Mouse (Mus musculus) thymus, postnatal 4 days (tissue): ENCODE results near the gene Zfp180.
"Not testable (repeated sequence)": the region's sequence is repeated elsewhere in the genome, so short reads cannot be mapped to it uniquely, and the experiment has no call there.

ENCODE experiments used
- DNase-seq: peaks from one replicate; pipeline ENCODE4 v3.0.0; 2021

Zfp180 gene

DNA sequence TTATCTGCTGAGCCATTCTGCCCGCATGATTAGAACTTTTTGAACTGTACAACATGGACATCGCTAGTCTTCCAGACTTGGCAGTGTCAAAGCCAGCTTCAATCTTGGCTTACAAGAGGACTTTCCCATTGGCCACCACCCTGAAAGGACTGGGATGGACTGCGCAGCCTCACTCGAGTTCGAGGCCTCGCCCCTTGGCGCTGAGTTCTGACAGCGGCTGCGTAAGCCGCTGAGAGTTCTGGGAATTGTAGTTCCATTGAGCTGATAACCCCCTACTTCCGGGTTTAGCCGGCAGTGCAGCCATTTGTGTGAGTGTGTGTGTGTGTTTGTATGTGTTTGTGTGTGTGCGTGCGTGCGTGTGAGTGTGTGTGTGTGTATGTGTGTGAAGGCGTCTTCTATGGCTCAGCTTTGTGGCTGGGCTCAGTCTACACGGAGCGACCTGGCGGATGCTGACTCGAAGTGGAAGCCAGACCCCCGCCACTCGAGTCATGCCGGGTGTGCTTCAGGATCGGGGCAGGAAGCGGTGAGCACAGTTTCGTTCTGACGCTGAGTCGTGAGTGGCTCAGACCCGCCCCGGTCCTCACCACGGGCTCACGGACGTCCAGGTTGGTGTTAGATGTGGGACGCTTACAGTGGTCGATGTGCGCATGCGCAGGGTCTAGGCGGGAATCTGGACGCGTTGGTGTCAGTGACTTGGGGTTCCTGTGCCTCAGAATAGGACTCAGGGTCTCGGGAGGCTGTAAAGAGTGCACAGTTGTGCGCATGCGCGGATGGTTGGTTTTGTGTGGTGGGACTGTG, at the start of gene Zfp180:
Zfp180 (plus strand) TSS at position 291 of the 798 bp plus-strand sequence.
- peak; percentile 93 for DNase-seq

DNA sequence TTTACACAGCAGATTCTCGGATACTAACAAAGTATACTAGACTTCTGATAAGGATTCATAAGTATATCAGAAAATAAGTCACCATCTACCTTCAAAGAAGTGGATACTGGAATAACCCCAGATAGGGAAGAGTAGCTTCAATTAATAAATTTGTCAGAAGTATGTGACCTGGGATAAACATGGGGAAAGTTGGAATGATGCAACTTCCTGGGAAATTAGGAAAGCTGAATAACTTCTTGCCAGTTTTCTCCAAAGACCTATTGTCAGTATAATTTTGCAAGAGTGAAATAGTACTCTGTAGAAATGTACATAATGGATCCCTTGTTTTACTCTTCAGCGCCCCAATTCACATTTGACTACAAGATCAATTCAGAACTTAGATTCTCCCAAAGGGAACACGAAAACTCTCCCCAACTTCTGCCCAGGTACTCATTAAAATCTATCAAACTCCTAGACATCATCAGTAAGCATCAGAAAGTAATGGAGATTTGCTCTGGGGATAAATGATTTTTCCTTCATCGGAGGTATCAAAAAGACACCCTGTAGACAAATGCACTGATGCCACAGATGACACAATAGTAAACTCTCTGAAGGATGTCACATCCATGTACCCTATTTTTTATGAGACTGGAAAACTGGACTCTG, 28.9 kb upstream of the Zfp180 start, which contains the start of gene Vmn1r183:
Vmn1r183 (plus strand) TSS at position 595 of the 645 bp plus-strand sequence.
- no peak for DNase-seq

DNA sequence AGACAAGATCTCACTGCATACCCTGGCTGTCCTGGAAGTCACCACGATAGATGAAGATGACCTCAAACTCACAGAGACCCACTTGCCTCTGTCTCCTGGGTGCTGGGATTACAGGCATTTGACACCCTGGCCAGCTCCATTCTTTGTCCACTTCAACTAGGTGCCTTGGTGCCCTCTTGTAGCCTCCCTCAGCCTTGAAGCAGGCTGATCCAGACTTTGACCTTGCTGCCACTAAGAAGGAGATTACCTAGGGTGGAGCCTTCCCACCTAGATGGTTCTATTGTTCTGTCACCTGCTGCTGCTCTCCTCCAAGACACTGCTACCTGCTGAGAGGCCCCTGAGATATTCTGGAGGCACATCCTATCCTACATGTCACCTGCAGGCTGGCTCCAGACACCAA, 7.3 kb upstream of the Zfp180 start:
- DNase-seq = not testable (repeated sequence)

DNA sequence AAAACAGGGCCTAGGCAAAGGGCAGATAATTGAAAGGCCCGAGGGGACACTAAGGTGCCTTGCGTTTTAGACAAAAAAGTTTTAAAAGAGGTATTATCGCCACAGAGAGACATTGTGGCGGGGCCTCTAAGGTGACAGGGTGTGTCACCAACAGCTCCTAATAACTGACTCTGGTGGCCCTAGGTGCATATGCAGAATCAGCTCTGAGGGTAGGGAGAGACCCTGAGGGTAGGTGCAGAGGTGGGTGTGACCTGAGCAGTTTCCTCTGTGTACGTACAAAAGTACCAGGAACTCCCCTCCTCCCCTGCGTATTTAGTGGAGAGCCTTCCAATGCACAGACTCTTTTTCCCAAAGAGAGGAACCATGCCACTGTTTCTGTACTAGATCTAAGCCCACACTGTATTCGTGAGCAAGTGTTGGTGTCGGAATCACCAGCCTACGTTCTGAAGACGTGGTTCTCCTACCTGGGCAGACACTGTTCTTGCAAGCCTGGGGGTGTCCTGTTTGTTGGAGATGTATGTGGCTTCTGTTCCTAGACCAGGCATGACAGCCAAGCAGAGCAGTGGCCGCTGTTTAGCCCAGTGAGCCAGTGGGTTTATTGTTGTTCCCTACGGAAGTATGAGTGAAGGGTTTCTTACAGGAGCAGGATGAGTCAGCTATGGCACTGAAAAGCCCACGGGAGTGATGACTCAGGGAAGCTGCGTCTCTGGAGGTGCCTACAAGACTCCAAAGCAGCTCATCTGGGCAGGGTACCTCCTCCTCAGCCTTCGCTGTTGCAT, 922 bp downstream of the Zfp180 start:
- DNase-seq = no peak

DNA sequence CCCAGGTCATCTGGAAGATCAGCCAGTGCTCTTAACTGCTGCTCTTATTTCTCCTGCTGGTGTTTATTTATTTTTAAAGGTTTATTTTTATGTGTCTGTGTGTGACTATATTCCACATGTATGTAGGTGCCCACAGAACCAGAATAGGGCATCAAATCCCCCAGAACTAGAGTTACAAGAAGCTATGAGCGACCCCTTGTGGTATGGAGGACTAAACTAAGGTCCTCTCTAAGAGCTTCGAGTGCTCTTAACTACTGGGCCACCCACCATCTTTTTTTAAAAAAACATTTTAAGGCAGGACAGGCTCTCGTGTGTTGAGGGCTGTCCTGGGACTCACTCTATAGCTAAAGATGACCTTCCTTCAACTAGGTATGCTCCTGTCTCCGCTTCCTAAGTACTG, 5.1 kb downstream of the Zfp180 start:
- DNase-seq = no peak

DNA sequence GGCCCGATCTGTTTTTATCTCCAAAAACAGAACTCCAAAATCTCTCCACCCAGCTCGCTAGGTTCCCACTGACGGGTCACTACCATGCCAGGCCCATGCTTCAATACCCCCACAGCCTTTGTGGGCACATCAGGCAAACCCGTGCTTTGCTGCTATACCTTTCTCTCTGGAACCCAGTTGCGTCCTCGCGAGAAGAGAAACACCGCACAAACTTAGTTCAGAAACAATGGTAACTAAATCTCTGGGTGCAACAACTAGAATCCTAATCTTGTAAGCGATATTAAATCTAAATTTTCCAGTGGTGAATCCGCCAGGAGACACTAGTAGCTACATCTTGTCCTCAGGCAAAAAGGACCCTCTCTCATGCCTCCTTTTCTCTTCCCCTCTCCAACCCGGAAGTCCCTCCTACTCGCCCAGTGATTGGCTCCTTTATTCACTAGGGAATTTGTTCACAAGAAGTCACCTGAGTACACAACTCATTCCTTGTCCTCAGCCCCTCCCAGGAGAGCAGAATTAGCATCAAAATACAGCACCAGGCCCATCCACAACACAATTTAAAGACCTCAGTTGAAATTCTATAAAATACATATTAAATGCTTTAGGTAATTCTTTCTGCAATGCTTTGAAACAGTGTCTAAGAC, 5.9 kb downstream of the Zfp180 start:
- DNase-seq = no peak

DNA sequence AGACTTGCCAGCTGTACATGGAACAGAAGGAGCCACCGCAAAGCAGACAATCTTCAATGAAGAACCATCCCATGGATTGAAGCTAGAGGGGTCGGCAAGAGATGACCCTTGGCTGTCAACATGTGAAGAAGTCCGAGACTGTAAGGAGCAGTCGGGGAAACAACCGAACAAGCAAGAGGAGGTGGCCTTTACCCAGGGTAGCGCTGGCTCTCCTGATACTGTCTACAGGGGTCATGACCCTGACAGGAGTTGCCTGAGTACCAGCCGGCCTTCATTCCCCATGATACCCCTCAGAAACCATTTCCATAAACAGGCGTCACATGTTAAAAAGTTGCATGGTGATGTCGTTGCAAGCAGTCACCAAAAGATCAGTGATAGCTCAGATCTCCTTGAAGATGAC, 22.7 kb downstream of the Zfp180 start:
- no peak for DNase-seq

DNA sequence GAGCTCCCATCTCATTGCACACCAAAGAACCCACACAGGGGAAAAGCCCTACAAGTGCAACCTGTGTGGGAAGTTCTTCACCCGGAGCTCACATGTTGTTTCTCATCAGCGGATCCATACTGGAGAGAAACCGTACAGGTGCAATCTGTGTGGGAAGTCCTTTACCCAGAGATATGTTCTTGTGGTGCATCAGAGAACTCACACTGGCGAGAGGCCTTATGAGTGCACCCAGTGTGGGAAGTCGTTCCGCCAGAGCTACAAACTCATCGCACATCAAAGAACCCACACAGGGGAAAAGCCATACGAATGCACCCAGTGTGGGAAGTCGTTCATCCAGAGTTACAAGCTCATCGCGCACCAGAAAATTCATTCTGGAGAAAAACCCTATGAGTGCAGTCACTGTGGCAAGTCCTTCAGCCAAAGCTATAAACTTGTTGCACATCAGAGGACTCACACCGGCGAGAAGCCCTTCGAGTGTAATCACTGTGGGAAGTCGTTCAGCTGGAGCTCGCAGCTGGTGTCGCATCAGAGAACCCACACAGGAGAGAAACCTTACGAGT, 23.5 kb downstream of the Zfp180 start:
- DNase-seq = no peak

DNA sequence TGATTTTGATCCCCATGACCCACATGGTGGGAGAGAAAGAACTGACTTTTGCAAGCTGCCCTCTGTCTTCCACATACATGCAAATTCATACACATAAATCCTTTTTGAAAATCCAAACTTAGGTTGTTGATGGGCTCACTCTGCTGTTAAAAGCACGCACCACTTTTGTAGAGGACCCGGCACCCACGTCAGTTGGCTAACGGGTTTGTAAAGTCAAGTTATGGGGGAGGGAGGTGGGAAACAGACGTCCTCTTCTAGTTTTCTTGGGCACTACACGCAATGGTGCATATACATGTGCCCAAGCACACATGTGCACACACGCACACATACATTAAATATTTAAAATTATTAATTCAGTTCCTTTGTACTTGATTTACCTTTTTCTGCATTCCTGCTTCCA, 29.1 kb downstream of the Zfp180 start:
- DNase-seq = no peak

DNA sequence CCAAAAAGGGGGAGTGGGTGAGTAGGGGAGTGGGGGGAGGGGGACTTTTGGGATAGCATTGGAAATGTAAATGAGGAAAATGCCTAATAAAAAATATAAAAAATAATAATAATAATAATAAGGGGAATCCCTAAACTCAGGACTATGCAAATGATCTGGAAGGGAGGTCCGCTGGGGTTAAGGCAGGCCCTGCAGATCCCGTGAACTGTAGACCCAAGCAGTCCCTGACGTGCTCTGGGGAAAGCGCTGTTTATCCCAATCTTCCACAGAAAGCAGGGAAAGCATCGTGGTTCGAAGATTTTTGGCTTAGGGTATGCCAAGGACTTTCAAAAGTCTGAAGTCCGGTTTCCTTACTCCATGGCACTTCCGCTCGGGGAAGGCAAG, 30.0 kb downstream of the Zfp180 start:
- no peak for DNase-seq

DNA sequence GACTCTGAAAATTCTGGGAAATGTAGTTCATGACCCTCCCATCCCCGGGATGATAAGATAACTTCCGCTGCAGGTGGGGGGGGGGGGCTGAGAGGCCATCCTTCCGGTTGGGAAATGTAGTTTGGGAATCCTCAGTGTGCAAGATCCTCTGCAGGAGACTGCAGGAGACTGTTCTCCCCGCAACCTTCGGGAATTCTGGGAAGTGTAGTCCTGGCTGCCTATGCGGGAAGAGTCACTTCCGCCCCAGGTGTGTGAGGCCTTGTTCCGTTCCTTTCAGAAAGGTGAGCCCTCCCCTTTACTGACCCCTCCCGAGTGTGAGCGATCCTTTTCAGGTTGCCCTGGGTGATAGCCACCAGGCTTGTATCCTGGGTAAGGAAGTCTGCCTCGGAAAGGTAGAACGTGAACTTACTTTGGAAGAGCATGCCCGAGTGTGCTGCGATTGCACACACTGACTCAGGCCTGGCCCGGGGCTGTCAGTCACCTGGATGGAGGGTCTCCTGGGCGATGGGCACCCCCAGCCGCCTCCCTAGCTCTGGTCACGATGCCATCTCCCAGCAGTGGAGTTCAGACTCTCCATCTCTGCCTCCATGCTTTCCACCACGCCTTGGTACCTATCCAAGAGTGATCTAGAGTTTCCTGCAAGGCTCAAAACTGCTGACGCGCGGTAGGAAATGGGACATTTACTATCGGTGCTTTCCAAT, 30.6 kb downstream of the Zfp180 start, which contains the start of gene Zfp112:
Zfp112 (plus strand) TSS at position 159 of the 701 bp plus-strand sequence.
- DNase-seq = no peak

DNA sequence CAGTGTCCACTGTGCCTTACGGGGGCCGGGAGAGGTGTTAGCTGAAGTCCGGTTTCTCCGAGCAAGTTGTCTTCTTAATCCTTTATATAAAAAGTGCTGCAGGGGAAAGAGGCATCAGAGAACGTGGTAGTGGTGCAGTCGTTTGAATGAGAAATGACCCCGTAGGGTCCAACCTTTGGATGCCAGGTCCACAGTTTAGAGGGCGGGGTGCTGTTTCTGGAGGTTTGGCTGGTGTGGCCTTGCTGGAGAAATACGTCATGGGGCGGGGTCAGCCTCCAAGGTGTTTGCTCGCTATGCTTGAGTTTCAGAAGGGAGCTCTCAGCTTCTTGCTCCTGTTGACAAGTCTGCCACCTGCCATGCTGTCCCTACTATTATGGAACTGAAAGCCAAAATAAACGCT, 31.3 kb downstream of the Zfp180 start:
- no peak for DNase-seq

DNA sequence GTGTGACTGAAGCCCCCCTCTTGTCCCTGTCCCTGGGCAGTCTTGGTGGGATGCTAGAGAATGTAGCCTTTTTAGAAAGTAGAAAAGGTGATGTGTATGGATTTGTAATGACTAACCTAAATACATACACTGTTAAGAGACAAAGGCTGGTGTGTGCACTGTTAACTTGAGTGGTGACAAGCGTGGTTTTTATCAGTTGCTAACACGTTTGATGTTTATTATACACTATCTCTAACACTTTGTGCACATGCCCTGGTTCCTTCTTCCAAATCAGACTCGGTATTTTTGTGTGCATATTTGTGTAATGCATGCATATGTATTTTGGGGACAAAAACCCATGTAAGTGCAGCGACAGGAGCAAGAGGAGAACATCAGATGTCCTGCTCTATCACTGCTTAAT, 34.9 kb downstream of the Zfp180 start:
- DNase-seq = no peak

DNA sequence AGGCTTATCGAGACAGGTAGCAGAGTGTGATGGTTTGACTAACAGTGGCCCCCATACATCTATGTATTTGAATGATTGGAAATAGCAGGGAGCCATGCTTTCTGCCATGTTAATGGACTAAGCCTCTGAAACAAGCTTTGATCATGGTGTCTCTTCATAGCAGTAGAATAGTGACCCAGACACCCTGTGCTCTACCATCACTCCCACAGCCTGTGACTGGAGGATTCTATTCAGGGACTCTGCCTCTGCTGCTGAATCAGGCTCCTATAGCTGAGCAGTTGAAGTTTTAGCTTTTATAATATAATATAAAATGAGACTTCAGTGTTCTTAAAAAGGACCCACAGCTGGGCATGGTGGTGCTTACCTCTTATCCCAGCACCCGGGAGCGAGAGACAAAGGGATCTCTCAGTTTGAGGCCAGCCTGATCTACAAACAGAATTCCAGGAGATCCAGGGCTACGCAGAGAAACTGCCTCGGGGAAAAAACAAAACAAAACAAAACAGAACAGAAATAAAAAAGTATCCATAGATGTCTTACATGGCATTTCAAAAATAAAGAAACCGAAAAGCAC, 51.8 kb downstream of the Zfp180 start:
- no peak for DNase-seq

DNA sequence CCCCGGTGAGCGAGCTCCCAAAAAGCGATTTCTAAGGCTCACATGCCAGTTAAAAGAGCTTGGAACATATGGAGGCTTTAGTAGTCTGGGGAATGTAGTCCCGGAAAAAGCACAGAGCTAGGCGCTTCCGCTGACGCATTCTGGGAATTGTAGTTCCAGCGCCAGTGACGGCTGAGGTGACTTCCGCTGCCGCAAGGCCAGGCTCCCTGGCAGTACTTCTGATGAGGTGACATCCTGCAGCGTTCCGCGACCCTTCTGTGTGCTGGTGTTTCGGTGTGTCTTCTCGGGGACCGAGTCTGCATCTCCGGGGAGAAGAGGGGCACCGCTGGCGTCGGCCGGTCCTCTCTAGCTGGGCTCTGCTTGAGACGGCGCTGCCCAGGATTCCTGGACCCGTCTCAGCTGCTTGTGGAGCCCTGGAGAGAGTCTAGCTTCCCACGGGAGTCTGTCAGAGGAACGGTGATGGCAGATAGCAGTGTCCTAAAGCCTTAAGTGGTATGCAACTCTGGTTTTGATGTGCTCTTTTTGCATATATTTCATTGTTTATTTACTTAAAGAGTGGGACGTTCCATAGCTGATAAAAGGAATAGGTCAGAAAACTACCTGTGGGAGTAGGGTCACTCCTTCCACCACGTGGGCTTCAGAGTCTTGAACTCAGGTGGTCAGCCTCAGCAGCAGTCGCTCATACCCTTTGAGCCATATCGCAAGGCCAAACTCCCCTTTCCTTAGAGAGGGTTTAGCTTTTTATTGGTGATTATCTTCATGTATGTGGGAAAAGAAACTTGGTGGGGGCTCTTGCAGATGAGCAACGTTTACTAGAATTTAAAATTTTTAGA, 52.5 kb downstream of the Zfp180 start, which contains the start of gene Zfp235:
Zfp235 (plus strand) TSS at position 174 of the 833 bp plus-strand sequence.
- DNase-seq = peak; percentile 87

DNA sequence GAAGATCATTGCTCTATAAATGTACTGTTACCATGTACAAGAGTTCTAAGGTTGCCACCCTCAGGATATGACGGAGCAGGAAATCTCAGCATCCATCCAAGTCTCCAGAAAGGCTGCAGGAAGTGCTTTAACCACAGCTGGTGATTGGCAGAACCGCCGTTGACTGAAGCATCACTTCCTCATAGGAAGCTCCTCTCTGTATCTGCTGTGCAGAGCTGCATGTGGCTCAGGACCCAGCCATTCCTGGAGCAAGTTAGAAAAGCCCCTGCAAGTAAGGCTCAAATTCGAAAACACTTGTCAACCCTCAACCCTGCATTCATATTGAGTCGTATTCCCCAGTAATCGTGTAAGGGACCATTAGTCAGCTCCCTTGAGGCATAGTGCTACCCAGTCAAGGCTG, 60.8 kb downstream of the Zfp180 start:
- DNase-seq = no peak

DNA sequence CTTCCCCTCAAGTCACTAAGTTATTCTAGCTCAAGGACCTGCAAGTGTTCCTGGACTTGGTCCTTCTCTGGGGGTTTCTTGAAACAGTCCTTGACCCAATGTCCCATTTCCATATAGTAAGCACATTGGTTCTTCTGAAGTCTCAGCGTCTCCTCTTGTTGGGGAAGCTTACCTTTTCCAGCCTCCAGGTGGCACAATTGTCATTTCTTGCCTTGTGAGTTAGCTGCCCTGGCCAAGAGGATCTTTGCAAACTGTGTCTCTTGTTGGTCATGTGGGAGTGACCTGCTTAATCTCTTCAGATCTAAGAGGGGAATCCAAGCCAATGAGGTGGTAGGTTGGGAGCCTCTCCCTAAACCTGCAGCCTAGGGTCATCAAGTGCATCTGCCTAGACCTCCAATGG, 71.5 kb downstream of the Zfp180 start:
- peak; percentile 54 for DNase-seq
